Mouse (Mus musculus) heart, postnatal 36 days (tissue): ENCODE measurements around the gene Tmem120a. TPM values are rescaled to one million over a fixed set of nuclear protein-coding genes. Genes with fewer than 3 reads are reported as not detected.

Source experiments
- microRNA-seq, 2 experiments: library from miRNA; unstranded; fragments of <30 nt; microRNA quantifications; one replicate each; pipeline ENCODE4 v1.2.0; 2021; ENCODE audit warnings: borderline number of aligned reads in 2 of 2
- total RNA-seq, 2 experiments: library from RNA; stranded (reverse); gene quantifications; 2 replicates each; pipeline ENCODE4 v1.2.3; 2021

Gene Tmem120a
- total RNA-seq, 2 experiments from 2014 or later = 12.9 to 18.3 TPM

Small RNA genes within 50 kb of the gene (microRNA-seq; reads per million reads assigned to microRNA genes)
- gene Mir7034 = 0 reads per million in 2 experiments

Other genes with a start within 250 kb of the Tmem120a start
- 10 to 100 TPM; 32.6 to 38.6 TPM for gene Hip1, start 199.3 kb downstream of the Tmem120a start, total RNA-seq
- gene Ccl26, start 180.9 kb downstream of the Tmem120a start, total RNA-seq = not detected
- gene Ccl24, start 171.4 kb downstream of the Tmem120a start, total RNA-seq = 1 to 10 TPM; 1.4 to 2.7 TPM
- gene Rhbdd2, start 111.8 kb downstream of the Tmem120a start, total RNA-seq = 10 to 100 TPM; 18.5 to 18.9 TPM
- 10 to 100 TPM; 69.8 to 76.4 TPM for gene Por, start 74.4 kb downstream of the Tmem120a start, total RNA-seq
- gene Styxl1, start 33.9 kb upstream of the Tmem120a start, total RNA-seq = not detected
- gene Mdh2, start 34.0 kb upstream of the Tmem120a start, total RNA-seq = 1,000 to 10,000 TPM; 1,890 to 1,983 TPM
- gene Srrm3, start 62.4 kb upstream of the Tmem120a start, total RNA-seq = not detected
- gene Hspb1, start 143.5 kb upstream of the Tmem120a start, total RNA-seq = 100 to 1,000 TPM; 406 to 459 TPM
- gene Ywhag, start 190.2 kb upstream of the Tmem120a start, total RNA-seq = 100 to 1,000 TPM; 279 to 282 TPM
- gene Ssc4d, start 230.1 kb upstream of the Tmem120a start, total RNA-seq = under 1 TPM; 0.58 to 0.68 TPM
- not detected for gene Zp3, start 235.7 kb upstream of the Tmem120a start, total RNA-seq